Mouse (Mus musculus): ENCODE measurements around the gene Cdk14. TPM values are rescaled to one million over a fixed set of nuclear protein-coding genes. Genes with fewer than 3 reads are reported as not detected.

The Cdk14 gene
- polyA plus RNA-seq, 1 experiment from 2014 or later: 2.1 TPM

DNA sequence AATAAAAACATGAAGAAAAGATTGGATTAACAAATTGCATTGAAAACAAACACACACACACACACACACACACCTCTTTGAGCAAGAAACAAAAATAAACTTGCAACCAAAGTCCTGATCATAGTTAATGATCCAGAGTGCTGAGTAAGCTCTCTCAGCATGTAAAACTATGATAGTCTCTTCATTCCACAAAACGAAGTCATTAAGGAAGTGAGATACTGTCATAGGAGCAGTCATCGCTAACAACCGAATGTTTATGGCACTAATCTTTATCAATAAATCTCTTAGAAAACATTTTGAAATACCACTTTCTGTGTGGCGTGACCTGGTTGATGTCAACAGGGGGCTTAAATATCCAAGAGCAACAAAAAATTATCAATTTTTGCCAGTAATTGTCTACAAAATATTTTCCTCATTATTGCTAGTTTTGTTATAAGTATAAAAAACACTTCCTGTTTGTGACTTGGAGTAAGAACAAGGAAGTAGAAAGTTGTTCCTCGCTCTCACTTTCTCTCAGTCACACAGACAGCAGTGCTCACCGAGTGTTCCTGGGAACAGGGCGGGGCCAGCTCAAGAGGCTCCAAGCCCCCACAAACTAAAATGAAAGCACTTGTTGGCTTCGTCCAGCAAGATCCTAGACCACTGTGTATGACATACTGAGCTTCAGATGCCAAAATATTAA, 100.1 kb downstream of the Cdk14 start:
- no peak for DNase-seq (ENCODE audit: low spot score)

DNA sequence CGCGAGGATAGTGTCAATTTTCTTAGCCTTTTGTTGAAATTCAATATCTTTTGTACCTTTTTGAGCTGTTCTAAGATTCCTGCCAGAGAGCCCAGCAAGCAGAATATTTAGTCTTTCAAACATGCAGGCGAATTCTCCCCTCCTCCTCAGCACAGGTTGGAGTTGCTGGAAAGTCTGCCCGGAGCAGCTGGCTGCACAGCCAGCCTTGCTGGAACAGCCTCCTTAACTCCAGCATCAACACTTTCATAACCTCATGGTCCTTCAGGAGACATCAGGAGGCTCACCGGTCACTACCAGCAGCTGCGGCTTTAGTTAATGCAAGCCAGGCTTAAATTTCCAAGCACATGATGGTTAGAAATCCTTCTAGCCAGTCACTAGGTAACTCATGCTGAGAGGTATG, 105.8 kb downstream of the Cdk14 start:
- no peak for DNase-seq (ENCODE audit: low spot score)

DNA sequence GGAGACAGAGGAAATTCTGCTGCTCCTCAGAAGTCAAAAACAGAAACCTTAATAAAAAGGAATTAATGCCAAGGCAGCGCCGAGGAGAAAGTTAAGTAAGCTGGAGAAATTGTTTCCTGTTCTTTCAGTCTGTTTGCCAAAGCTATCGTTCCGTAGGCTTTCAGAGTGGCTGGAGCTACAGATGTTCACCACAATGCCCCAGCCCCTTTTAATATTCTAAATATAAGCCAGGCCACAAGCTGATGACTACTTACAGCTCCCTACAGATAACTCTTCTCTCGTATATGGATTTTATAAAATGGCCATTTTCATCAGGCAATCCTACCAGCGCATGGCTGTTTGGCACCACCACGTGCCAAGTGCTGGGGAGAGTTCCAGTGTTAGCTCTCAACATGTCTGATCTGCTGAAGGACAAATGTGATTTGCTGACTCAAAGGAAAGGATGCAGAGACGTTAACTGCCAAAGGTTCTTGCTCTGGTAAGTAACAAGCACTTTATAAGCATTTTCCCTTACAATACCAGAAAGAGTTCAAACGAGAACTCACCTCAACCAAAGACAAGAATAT, 106.8 kb downstream of the Cdk14 start:
- no peak for DNase-seq (ENCODE audit: low spot score)

DNA sequence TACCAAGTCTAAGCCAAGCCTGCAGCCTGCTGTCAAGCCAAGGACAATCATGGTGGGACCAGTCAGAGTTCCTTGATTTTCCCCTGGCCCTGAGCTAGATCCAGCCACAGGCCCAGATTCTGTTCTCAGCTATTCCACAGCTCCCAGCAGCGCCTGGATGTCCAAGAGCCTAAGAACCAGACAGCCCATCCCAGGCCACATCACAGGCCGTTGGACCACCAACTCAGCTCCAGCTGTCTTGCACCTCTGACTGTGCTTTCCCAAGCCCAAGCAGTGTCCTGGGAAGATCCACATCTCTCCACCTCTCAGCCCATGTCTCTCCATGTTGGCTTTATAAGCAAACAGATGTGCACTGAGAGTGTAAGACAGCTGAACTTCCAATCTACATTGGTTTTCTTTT, 114.8 kb downstream of the Cdk14 start:
- DNase-seq (ENCODE audit: low spot score): no peak

DNA sequence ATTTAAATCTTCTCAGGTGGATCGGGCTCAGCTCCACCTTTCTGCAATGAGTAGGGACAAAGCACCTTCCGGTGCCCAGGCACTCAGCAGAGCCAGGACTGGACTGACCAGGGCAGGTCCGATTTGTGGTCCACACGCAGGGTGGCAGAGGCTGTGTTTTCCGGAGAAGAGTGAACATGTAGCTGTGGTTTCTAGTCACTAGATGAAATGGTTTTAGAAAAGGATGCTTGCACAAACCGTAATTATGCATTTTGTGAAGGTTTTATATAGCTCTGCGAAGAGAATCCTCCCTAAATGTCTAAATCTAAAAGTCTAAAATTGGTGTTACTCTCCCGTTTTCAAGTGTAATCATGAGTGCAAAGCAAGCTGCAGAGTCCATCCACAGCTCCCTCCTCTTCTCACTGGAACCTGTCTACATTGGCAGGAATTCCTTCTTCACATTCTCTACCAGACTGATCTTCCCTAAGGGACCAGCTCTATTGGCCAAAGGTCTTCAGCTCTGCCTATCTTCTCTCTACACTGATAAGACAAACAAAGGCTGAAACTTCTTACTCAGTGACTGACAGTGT, 116.9 kb downstream of the Cdk14 start:
- DNase-seq (ENCODE audit: low spot score): no peak

DNA sequence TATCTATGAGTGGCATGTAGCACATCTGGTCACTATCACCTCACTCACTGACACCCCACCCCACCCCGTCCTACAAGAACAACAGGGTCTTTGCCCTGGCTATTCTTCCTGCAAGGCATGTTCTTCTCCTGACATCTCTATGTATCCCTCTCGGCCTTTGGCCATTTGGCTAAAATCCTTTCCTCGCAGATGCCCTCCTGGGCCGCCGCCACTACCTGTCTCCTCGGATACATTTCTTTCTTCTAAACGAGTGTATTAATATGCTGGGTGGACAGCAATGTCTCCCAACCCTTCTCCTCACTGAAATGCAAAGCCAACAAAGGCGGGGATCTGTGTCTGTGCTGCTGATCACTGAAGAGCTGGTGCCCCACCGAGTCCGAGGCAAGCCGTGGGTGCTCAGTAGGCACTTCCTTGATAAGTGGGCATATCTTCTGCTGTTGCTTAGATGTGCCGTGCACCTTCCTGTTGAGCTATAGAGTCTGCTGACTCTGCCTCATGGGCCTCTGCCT, 118.5 kb downstream of the Cdk14 start:
- DNase-seq (ENCODE audit: low spot score): no peak

DNA sequence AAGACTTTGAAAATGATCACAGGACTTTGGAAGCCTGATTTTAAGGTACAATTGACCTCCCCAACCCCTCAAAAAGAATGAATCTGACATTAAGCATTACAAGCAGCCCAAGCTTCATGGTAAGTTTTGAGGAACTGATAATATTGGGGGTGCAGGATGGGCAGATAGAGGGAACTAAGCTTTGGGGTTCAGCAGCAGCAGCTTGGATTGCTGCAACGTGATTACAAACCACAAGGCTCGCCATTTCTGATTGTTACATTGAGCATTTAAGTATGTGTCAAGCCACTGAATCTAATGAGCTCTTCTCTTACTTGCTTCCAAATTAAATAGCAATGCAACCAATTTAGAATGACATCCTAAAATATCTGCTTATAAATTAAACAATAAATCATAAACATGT, 119.1 kb downstream of the Cdk14 start:
- no peak for DNase-seq (ENCODE audit: low spot score)

DNA sequence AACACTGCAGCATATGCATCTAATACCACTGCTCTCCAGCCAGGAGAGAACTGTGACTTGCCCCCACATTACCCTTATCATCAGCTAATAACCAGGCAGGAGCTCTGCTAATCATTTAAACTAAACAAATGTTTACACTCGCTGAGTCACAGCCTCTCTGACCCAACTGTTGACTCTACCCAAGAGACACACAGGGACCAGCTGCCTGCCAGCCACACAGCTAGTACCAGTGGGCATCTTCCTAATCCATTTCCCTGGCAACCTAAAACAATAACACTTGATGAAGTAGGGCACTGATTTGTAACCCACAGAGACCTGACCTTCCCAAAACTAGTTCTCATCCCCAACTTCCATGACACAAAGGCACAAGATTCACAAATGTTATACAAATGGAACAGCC, 119.8 kb downstream of the Cdk14 start:
- no peak for DNase-seq (ENCODE audit: low spot score)

DNA sequence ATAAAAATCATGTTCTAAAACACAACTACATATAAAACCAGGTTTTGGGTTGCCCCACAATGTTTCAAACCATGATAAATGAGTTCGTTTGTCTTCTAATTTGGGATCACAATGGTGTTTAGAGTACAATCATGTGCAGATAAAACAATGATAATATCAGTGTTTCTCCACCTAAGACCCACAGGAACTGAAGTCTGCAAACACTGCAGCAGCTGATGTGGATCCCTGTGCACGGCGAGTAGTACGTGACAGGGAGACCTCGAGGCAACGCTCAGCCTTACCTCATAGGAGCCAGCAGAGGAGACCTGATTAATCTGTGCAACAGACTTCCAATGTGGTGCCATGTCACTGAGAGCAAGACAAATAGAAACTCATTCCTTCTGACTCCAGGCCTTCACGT, 122.9 kb downstream of the Cdk14 start:
- DNase-seq (ENCODE audit: low spot score): no peak

DNA sequence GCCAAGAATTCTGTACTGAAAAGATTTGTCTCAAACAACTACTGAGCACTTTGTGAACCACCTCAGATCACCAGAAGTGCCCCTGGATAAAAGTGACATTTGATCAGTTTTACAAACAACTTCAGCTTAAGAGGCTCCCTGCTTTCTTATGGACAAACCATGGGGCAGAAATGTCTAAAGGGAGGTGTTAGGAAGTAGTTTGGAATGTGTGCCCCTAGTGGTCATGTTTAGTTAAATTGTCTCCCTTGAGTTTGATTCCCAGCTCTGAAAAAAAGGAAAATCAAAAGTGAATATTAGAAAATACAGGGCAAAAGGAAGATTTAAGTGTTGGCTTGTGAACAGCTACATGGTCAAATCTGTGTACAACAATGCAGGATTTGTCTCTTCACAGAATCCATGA, 123.3 kb downstream of the Cdk14 start:
- DNase-seq (ENCODE audit: low spot score): no peak

DNA sequence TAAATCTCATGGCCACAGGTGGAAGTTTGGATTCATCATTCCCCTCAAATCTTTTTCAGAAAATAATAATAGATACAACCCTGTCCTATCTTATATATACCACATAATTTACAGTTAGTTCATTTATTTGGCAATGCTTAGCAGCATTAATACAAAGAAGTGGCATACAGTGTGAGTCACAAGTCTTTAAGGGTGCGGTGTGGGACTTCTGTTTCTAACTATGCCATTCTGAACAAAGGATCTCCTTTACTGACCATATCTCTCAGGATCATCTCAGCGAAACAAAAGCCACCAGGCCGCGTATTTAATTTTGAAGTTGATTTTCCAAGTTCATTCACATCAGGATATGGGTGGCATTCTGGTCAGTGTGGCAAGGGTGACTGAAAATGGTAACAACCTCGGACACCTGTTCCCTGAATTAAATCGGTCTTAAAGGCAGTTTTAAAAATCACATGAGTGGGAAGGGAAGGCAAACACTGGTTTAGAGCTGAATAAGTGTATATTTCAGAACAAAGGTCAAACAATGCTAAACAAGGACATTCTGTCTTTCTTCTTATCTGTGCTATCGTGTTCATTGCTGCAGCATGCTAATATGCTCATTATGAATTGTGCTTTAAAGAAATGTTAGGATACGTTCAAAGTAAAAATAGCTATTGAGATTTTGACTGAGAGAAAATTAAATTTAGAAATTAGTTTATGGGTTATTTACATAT, 127.1 kb downstream of the Cdk14 start:
- DNase-seq (ENCODE audit: low spot score): no peak

DNA sequence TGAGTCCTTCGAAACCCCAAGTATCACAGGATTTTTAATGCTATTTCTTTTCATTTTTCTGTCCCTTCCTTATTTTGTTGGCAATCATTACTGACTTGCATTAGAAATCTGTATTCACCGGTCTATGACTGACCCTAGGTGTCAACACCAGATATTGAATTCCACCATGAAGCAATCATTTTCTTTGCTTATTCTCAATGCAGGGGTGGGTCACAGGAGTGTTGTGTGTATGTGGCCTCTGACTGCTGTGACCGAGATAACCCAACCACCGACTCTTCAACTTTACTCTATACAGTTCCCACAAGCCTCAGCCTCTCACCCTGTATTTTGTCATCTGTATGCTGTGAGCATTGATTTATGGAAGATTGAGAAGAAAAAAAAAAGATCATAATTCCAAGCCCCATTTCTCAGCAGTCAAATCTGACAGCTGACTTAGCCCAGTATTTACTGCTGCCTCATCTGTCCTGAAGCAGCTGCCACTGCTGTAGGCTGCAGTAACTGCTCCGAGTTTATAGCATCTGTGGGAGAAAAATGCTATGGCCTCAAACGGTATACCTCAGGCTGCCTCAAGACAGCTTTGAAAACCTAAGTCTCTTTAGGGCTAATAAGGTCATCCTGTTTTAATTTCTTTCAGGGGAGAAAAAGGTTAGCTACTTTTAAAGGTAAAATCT, 128.7 kb downstream of the Cdk14 start:
- no peak for DNase-seq (ENCODE audit: low spot score)

DNA sequence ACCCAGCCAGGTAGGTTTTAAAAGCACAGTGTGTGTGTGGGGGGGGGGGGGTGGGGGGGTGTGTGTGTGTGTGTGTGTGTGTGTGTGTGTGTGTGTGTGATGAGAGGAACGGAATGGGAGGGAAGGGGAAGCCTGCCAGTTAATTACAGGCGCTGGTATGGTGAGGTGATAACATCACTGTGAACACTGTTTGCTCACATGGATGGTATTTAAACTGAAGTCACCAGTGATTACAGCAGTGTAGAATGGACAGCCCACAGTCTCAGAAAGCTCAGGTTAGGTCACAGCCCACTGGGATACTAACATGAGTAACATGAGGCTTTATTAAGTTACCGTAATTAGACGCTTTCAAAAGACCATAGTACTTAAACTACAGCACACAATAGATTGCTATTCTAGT, 129.4 kb downstream of the Cdk14 start:
- no peak for DNase-seq (ENCODE audit: low spot score)

DNA sequence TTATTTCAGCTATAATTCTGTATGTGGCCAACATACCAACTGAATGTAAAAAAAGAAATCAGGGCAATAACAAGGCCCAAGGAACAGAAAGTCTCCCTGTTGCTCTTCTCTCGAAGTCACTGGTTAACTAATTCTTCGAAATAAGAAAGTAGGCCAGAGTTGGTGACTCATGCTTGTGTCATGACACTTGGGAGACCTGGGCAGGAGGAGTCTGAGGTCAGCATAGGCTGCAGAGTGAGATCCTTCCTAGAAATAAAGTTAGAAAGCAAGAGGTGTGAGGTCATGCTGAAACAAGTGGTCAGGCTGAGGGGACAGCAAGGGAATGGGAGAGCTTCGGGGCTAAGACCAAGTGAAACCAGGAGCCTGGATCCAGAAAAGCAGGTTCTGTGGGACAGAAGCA, 134.2 kb downstream of the Cdk14 start:
- no peak for DNase-seq (ENCODE audit: low spot score)

DNA sequence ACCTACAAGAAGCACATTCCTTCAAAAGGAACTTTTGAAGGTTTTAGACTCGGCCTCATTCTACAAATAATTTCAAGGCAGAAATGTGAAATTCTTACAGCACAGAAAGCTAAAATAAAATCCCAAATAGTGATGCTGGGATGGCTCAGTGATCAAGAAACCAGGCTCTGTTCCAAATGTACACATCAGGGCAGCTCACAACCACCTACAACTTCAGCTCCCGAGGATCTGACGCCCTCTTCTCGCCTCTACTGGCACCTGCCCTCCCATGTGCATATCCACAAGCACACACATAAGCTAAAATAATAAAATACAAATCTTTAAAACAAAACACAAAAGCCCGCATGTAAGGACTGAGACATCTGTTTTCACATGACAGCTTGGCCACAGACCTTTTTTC, 135.6 kb downstream of the Cdk14 start:
- DNase-seq (ENCODE audit: low spot score): no peak

DNA sequence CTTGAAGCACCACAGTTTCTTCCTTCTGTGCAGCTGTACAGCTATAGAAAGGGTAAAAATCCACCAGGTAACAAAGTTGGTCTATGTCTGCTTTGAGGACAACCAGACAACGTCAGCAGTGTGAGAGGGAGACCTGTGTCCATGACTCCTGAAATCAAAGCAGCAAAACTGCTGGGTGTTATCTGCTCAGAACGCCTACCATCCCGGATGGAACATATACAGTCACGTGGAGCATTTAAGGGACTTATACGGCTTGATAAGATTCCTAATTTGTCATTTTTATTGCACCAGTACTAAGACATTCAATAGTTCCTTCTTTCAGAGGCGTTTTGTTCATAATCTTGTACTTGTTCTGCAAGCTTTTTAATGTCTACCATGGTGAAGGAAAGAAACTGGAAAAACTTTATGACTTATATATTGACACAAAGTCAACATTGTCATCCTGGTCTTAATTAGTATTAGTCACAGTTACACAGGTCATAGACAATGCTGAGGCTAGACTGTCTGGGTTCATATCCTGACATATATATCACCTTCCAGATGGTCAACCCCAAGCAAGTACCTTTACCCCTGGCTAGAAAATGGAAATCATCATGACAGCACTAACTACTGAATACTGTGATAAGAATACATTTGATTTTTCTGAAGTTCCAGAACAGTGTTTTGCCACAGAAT, 136.2 kb downstream of the Cdk14 start:
- DNase-seq (ENCODE audit: low spot score): no peak

DNA sequence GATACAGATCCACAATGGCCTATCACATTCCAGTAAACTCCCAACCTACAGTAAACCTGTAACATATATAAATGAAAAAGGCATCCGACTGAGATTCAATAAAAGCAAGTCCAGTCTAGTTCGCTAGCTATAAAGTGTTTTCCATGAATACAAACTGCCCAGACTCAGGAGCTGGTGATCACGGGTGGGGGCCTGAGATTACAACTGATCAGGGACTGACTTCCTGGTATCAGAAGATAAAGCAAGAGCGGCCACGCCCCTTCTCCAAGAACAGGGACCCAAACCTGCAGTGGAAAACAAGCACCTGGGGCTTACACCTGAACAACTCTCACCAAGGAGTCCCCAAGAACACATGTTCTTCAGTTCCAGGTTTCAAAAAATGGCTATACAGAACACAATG, 137.7 kb downstream of the Cdk14 start:
- no peak for DNase-seq (ENCODE audit: low spot score)

DNA sequence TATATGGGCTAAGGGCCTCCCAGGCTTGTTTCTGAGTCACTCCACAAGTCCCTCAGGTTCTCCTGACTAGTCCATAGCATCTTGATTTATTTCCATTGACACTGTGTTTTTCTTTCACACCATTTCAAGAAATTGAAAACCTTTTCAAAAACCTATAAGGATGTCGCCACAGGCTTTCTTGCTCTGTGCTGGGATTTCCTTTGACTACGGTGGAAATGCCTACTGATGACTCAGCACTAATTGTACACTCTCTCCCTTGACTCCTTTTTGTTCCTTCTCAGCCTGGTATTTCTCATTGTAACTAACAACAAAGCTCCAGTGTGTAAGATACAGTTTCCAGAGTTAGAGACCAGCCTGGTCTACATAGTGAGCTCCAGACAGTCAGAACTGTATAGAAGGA, 144.8 kb downstream of the Cdk14 start:
- no peak for DNase-seq (ENCODE audit: low spot score)

DNA sequence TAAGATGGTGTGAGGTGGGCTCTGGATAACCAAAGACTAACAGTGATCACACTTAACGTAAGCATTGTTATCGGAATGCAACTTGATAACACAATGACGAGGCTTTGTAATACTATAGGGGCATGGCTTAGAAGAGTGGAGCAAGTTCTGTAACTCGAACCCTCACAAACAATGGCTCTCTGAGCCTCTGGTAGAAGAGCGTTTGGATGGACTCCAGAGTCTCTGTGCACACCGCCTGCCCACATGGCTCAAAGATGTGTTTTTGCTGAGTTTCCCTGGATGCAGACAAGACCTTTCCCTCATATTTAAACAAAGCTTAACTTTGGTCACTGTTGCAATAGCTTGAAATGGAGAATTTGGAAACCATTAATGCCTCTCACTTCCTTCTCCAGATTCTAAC, 145.8 kb downstream of the Cdk14 start:
- DNase-seq (ENCODE audit: low spot score): no peak

DNA sequence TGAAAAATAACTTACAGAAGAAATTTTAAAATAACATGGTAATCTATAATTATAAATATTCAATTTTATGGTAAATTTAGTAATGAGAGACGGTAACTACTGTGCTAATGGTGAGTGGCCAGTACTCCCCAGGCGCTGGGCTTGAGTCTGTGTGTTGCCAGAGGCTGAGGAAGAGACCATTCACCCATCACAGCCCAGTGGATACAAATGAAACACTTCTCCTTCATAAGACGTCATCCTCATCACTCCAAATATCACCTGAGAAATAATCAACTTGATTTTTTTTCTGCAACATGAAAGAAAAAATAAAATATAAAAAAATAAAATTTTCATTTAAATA, 153.4 kb downstream of the Cdk14 start:
- no peak for DNase-seq (ENCODE audit: low spot score)

Data from thymus, postnatal 0 days (tissue).